Comparison of ENCODE assay signal across 16 mouse cellular contexts in the genomic region with DNA sequence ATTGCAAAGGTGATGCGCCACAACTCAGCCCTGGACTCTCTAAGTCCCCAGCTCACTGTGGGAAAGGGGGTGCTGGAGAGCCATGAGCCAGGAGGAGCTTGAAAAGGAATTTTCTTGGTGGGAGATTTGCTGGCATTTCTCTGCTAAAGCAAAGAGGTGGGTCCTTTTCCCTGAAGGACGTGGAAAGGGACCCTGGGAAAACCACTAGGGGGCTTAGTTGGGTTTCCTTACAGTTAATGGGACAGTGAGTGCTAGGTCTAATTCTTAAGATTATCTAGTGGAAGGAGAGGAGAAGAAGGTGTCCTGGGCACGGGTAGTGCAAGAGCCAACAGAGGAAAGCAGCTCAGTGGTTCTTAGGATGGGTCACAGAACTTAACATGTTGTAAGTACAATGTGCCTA.
DNase-seq lines count a peak whose midpoint lies in the region; ATAC-seq and TF ChIP-seq lines count a peak whose summit lies in the region.
"Had no signal": no experiment of that assay in that cellular context is flagged by ENCODE, and none has a peak within 500 bp of the region (broad histone marks: within the 10 kb centered on the region; RNA-seq: fewer than 3 reads in every experiment).

No protein-coding gene starts in this region.

- intact Hi-C loops in heart, adult 2 months (cut with DNase I), result loop anchor here (2.0 kb wide), 1 partner anchor 235 kb away; no protein-coding TSS in a partner anchor

- no peaks in the 10 kb centered on the region for H3K4me1 ChIP-seq in heart, adult 2 months (ENCODE audit: control insufficient read depth, insufficient read depth, low read length)
- peaks cover 11% of the 10 kb centered on the region for H3K4me1 ChIP-seq in heart, embryonic 11.5 days (ENCODE audit: control insufficient read depth, insufficient read depth, low read length)
- peaks cover 33% of the 10 kb centered on the region for H3K4me1 ChIP-seq in kidney, embryonic 15.5 days
- no peaks in the 10 kb centered on the region for H3K4me1 ChIP-seq in midbrain, postnatal 0 days (ENCODE audit: insufficient read depth, low read length)
- peaks cover 7% of the 10 kb centered on the region; the same call in 1 of the 2 replicates for H3K4me1 ChIP-seq in midbrain, embryonic 16.5 days (ENCODE audit: control insufficient read depth, insufficient read depth, low read length)
- H3K4me1 ChIP-seq in stomach, embryonic 16.5 days (ENCODE audit: control insufficient read depth, insufficient read depth, low read length), result peaks cover 13% of the 10 kb centered on the region

- no peak overlapping the region for H3K4me3 ChIP-seq in heart, adult 2 months
- H3K4me3 ChIP-seq in heart, embryonic 11.5 days (ENCODE audit: low read depth, low read length), result no peak overlapping the region
- H3K4me3 ChIP-seq in kidney, embryonic 15.5 days (replicated peaks), result no peak overlapping the region
- H3K4me3 ChIP-seq in midbrain, postnatal 0 days (ENCODE audit: low read depth, low read length), result no peak overlapping the region
- no peak overlapping the region for H3K4me3 ChIP-seq in midbrain, embryonic 16.5 days (ENCODE audit: low read depth, low read length)
- H3K4me3 ChIP-seq in stomach, embryonic 16.5 days (replicated peaks; ENCODE audit: low read length), result no peak overlapping the region
- H3K4me3 ChIP-seq: hindbrain, embryonic 10.5 days; limb, embryonic 13.5 days; lung, embryonic 15.5 days; midbrain, embryonic 10.5 days had no signal

- H3K9ac ChIP-seq in heart, adult 2 months (ENCODE audit: low read depth, low read length), result no peak overlapping the region
- H3K9ac ChIP-seq in heart, embryonic 11.5 days (ENCODE audit: low read depth, low read length), result no peak overlapping the region
- H3K9ac ChIP-seq in kidney, embryonic 15.5 days, result no peak overlapping the region
- no peak overlapping the region for H3K9ac ChIP-seq in midbrain, postnatal 0 days (replicated peaks; ENCODE audit: low read length, poor library complexity, severe bottlenecking)
- H3K9ac ChIP-seq in midbrain, embryonic 16.5 days (ENCODE audit: low read depth, low read length), result no peak overlapping the region
- H3K9ac ChIP-seq in stomach, embryonic 16.5 days (ENCODE audit: low read length), result 0 out of 2 replicates have a peak overlapping the region, but pooled peaks have one; percentile 7
- H3K9ac ChIP-seq: limb, embryonic 13.5 days; lung, embryonic 15.5 days had no signal

- H3K9me3 ChIP-seq in heart, embryonic 11.5 days (replicated peaks; ENCODE audit: control insufficient read depth, low read length), result no peaks in the 10 kb centered on the region
- no peaks in the 10 kb centered on the region for H3K9me3 ChIP-seq in kidney, embryonic 15.5 days (replicated peaks)
- no peaks in the 10 kb centered on the region for H3K9me3 ChIP-seq in midbrain, postnatal 0 days (ENCODE audit: low read length)
- H3K9me3 ChIP-seq in midbrain, embryonic 16.5 days (replicated peaks; ENCODE audit: control insufficient read depth, low read length, poor library complexity, severe bottlenecking), result no peaks in the 10 kb centered on the region
- H3K9me3 ChIP-seq in stomach, embryonic 16.5 days (replicated peaks; ENCODE audit: control insufficient read depth, low read length), result no peaks in the 10 kb centered on the region
- H3K9me3 ChIP-seq: hindbrain, embryonic 10.5 days; lung, embryonic 15.5 days; midbrain, embryonic 10.5 days had no signal

- TF ChIP-seq CTCF in heart, adult 2 months (IDR thresholded peaks at IDR 0.05), result peak; percentile 67
- TF ChIP-seq CTCF in midbrain, postnatal 0 days (IDR thresholded peaks at IDR 0.05), result peak; percentile 51

- H3K27ac ChIP-seq in heart, adult 2 months, result no peak overlapping the region
- no peak overlapping the region for H3K27ac ChIP-seq in heart, embryonic 11.5 days (ENCODE audit: low read depth, low read length)
- H3K27ac ChIP-seq in kidney, embryonic 15.5 days, result no peak overlapping the region
- no peak overlapping the region for H3K27ac ChIP-seq in midbrain, postnatal 0 days (ENCODE audit: low read depth, low read length)
- H3K27ac ChIP-seq in midbrain, embryonic 16.5 days (ENCODE audit: low read length), result no peak overlapping the region
- peak overlapping the region; percentile 17; the same call in 1 of the 2 replicates for H3K27ac ChIP-seq in stomach, embryonic 16.5 days (ENCODE audit: low read length)
- H3K27ac ChIP-seq: hindbrain, embryonic 10.5 days; limb, embryonic 13.5 days; lung, embryonic 15.5 days; midbrain, embryonic 10.5 days had no signal

- H3K36me3 ChIP-seq in heart, adult 2 months (ENCODE audit: control insufficient read depth, insufficient read depth, low read length), result no peaks in the 10 kb centered on the region
- no peaks in the 10 kb centered on the region for H3K36me3 ChIP-seq in heart, embryonic 11.5 days (ENCODE audit: control insufficient read depth, insufficient read depth, low read length)
- no peaks in the 10 kb centered on the region for H3K36me3 ChIP-seq in kidney, embryonic 15.5 days
- H3K36me3 ChIP-seq in midbrain, postnatal 0 days (ENCODE audit: insufficient read depth, low read length), result no peaks in the 10 kb centered on the region
- no peaks in the 10 kb centered on the region for H3K36me3 ChIP-seq in midbrain, embryonic 16.5 days (ENCODE audit: control insufficient read depth, insufficient read depth, low read length)
- no peaks in the 10 kb centered on the region for H3K36me3 ChIP-seq in stomach, embryonic 16.5 days (ENCODE audit: control insufficient read depth, insufficient read depth, low read length)
- H3K36me3 ChIP-seq: hindbrain, embryonic 10.5 days; limb, embryonic 13.5 days; lung, embryonic 15.5 days; midbrain, embryonic 10.5 days had no signal

- no peak for ATAC-seq in heart, embryonic 11.5 days (replicated peaks; ENCODE audit: insufficient number of reproducible peaks, low FRiP score, low TSS enrichment)
- no peak for ATAC-seq in kidney, embryonic 15.5 days (replicated peaks; ENCODE audit: low FRiP score)
- ATAC-seq in midbrain, postnatal 0 days (ENCODE audit: low FRiP score), result no peak
- ATAC-seq in midbrain, embryonic 16.5 days, result no peak
- no peak for ATAC-seq in stomach, embryonic 16.5 days (ENCODE audit: insufficient read depth, low FRiP score)

- H3K79me2 ChIP-seq in heart, adult 2 months (replicated peaks; ENCODE audit: control insufficient read depth, insufficient read depth, low read length), result no peaks in the 10 kb centered on the region

- no peaks in the 10 kb centered on the region for H3K27me3 ChIP-seq in heart, adult 2 months (ENCODE audit: control insufficient read depth, insufficient read depth, low read length)
- no peaks in the 10 kb centered on the region for H3K27me3 ChIP-seq in heart, embryonic 11.5 days (ENCODE audit: control insufficient read depth, insufficient read depth, low read length)
- H3K27me3 ChIP-seq in kidney, embryonic 15.5 days, result no peaks in the 10 kb centered on the region
- H3K27me3 ChIP-seq in midbrain, postnatal 0 days (ENCODE audit: insufficient read depth, low read length), result no peaks in the 10 kb centered on the region
- H3K27me3 ChIP-seq in midbrain, embryonic 16.5 days (ENCODE audit: control insufficient read depth, insufficient read depth, low read depth, low read length), result peaks cover 3% of the 10 kb centered on the region; the same call in 1 of the 2 replicates
- H3K27me3 ChIP-seq in stomach, embryonic 16.5 days (ENCODE audit: control insufficient read depth, insufficient read depth, low read length), result no peaks in the 10 kb centered on the region
- H3K27me3 ChIP-seq: lung, embryonic 15.5 days had no signal

- H3K4me2 ChIP-seq in heart, embryonic 11.5 days, result no peak overlapping the region
- H3K4me2 ChIP-seq in kidney, embryonic 15.5 days, result no peak overlapping the region
- no peak overlapping the region for H3K4me2 ChIP-seq in midbrain, postnatal 0 days (ENCODE audit: low read depth, low read length, poor library complexity, severe bottlenecking)
- no peak overlapping the region for H3K4me2 ChIP-seq in midbrain, embryonic 16.5 days (ENCODE audit: low read length)
- H3K4me2 ChIP-seq in stomach, embryonic 16.5 days (ENCODE audit: low read depth, low read length), result no peak overlapping the region
- H3K4me2 ChIP-seq: limb, embryonic 13.5 days; lung, embryonic 15.5 days had no signal

- TF ChIP-seq POLR2A in heart, adult 2 months (IDR thresholded peaks at IDR 0.05; ENCODE audit: insufficient read depth, low read depth, low read length), result no peak

- 55% methylated on average over 3 of the region's 3 CpGs for WGBS in heart, adult 2 months
- WGBS in heart, embryonic 11.5 days (ENCODE audit: insufficient replicate concordance), result 53% methylated on average over 3 of the region's 3 CpGs
- WGBS in kidney, embryonic 15.5 days, result 55% methylated on average over 3 of the region's 3 CpGs
- 70% methylated on average over 3 of the region's 3 CpGs for WGBS in midbrain, postnatal 0 days
- 62% methylated on average over 3 of the region's 3 CpGs for WGBS in midbrain, embryonic 16.5 days
- 56% methylated on average over 3 of the region's 3 CpGs for WGBS in stomach, embryonic 16.5 days

- no peak for DNase-seq in heart, adult 2 months
- DNase-seq in kidney, postnatal 36 days, result peak; percentile 22 to 23
- no peak for DNase-seq in midbrain, postnatal 0 days (ENCODE audit: low spot score)
- DNase-seq in adrenal gland, adult 8-10 months, result no peak
- DNase-seq: cerebellum, adult 8-10 months; kidney, adult 8-10 months; layer of hippocampus, postnatal 36 days; thymus, postnatal 25 days had no signal

- no peak for TF ChIP-seq EP300 in heart, adult 2 months (IDR thresholded peaks at IDR 0.05; ENCODE audit: insufficient read depth, low read depth, low read length)

Comparison
In these comparisons a context has a peak if more than half of its experiments do, and no peak if none do; other contexts are left out.
1. DNase-seq: peak in kidney, postnatal 36 days (2 of 2); none in heart, adult 2 months (0 of 2), midbrain, postnatal 0 days (single experiment) and adrenal gland, adult 8-10 months (single experiment).